Mouse (Mus musculus) MEL (cell line): ENCODE data around the gene Tmc6.

Experiments used
- CHD1 ChIP-seq: IDR thresholded peaks from 2 replicates; pipeline ENCODE4 v1.6.1; 2012; ENCODE audit warnings: low read depth, mild to moderate bottlenecking, inconsistent platforms, low read length, improper control_type of control experiment
- CTCF ChIP-seq, 3 experiments: IDR thresholded peaks in 2 of 3; conservative IDR thresholded peaks in 1 of 3; 2 replicates each; pipeline ENCODE4 v1.5.1; 2011 to 2012; ENCODE audit warnings: low read length in 3 of 3, low read depth in 2 of 3, mild to moderate bottlenecking in 2 of 3, improper control_type of control experiment in 1 of 3, inconsistent platforms in 1 of 3, mixed read lengths in 1 of 3, moderate library complexity in 1 of 3; ENCODE audit not compliant: control insufficient read depth in 1 of 3, insufficient read depth in 1 of 3, poor library complexity in 1 of 3, severe bottlenecking in 1 of 3
- EP300 ChIP-seq, 2 experiments: IDR thresholded peaks; 2 replicates each; pipeline ENCODE4 v1.6.1; 2011; ENCODE audit warnings: improper control_type of control experiment in 2 of 2, low read length in 2 of 2, low read depth in 1 of 2, mild to moderate bottlenecking in 1 of 2
- ETS1 ChIP-seq: IDR thresholded peaks from 2 replicates; pipeline ENCODE4 v1.6.1; 2012; ENCODE audit warnings: low read depth, mild to moderate bottlenecking, inconsistent platforms, low read length, improper control_type of control experiment, moderate library complexity
- GATA1 ChIP-seq: IDR thresholded peaks from 2 replicates; pipeline ENCODE4 v1.6.1; 2011; ENCODE audit warnings: low read depth, low read length, improper control_type of control experiment
- MEF2A ChIP-seq: IDR thresholded peaks from 2 replicates; pipeline ENCODE4 v1.6.1; 2014; ENCODE audit warnings: low read depth, mild to moderate bottlenecking, inconsistent platforms, low read length, improper control_type of control experiment; ENCODE audit not compliant: poor library complexity, insufficient replicate concordance, severe bottlenecking; ENCODE audit errors: extremely low read depth
- MXI1 ChIP-seq: IDR thresholded peaks from 2 replicates; pipeline ENCODE4 v1.6.1; 2011; ENCODE audit warnings: mild to moderate bottlenecking, low read depth, low read length, improper control_type of control experiment
- NELFE ChIP-seq: IDR thresholded peaks from 2 replicates; pipeline ENCODE4 v1.6.1; 2011; ENCODE audit warnings: low read depth, low read length, improper control_type of control experiment
- NRF1 ChIP-seq: IDR thresholded peaks from 2 replicates; pipeline ENCODE4 v1.6.1; 2014; ENCODE audit warnings: low read depth, mild to moderate bottlenecking, inconsistent platforms, low read length, improper control_type of control experiment, moderate library complexity; ENCODE audit not compliant: poor library complexity, insufficient read depth, severe bottlenecking
- POLR2A ChIP-seq, 2 experiments: IDR thresholded peaks; 2 replicates each; pipeline ENCODE4 v1.6.1; 2011 to 2012; ENCODE audit warnings: low read length in 2 of 2, mild to moderate bottlenecking in 2 of 2, control low read depth in 1 of 2, improper control_type of control experiment in 1 of 2, low read depth in 1 of 2, moderate library complexity in 1 of 2; ENCODE audit not compliant: control insufficient read depth in 1 of 2, insufficient read depth in 1 of 2, poor library complexity in 1 of 2
- POLR2AphosphoS2 ChIP-seq: IDR thresholded peaks from 2 replicates; pipeline ENCODE4 v1.6.1; 2011; ENCODE audit warnings: low read length, improper control_type of control experiment
- UBTF ChIP-seq: IDR thresholded peaks from 2 replicates; pipeline ENCODE4 v1.6.1; 2012; ENCODE audit warnings: low read depth, mild to moderate bottlenecking, inconsistent platforms, low read length, improper control_type of control experiment, moderate library complexity, borderline replicate concordance; ENCODE audit not compliant: insufficient read depth
- ZKSCAN1 ChIP-seq: IDR thresholded peaks from 2 replicates; pipeline ENCODE4 v1.6.1; 2012; ENCODE audit warnings: low read depth, mild to moderate bottlenecking, inconsistent platforms, low read length, improper control_type of control experiment, moderate library complexity
- ZNF384 ChIP-seq: IDR thresholded peaks from 2 replicates; pipeline ENCODE4 v1.6.1; 2012; ENCODE audit warnings: low read depth, mild to moderate bottlenecking, inconsistent platforms, low read length, improper control_type of control experiment

DNA sequence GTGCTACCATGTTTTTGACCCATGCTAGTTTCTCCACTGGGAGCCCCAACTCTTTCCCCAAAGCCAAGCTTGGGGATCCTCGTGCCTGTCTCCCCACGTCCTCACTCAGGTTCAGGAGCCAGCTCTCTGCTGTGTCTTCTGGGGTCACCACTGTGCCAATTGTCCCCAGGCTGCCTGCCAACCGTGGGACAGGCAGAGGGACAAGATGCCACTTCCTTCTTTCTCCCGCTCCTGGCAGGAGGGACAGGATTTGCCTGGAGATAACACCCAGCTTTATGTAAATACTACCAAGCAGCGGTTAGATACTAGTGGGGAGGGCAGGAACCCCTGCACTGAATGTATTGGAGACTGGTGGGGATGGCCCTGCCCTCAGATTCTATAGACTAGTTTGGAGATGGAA lies 31.9 kb upstream of the Tmc6 start:
- TF ChIP-seq ETS1 (no peak), CTCF (IDR thresholded peaks at IDR 0.05 in 2 of 3, conservative IDR thresholded peaks at IDR 0.05 in 1 of 3; ENCODE audit: control insufficient read depth in 1 of 3, insufficient read depth in 1 of 3, low read depth in 2 of 3, low read length in 3 of 3, poor library complexity in 1 of 3, severe bottlenecking in 1 of 3) (no peak), NELFE (no peak), ZKSCAN1 (no peak), POLR2A (IDR thresholded peaks at IDR 0.05; ENCODE audit: control insufficient read depth in 1 of 2, insufficient read depth in 1 of 2, low read depth in 1 of 2, low read length in 2 of 2, poor library complexity in 1 of 2) (no peak), MEF2A (no peak), MXI1 (no peak), ZNF384 (no peak), UBTF (no peak), NRF1 (no peak), CHD1 (no peak), EP300 (IDR thresholded peaks at IDR 0.05; ENCODE audit: low read depth in 1 of 2, low read length in 2 of 2) (no peak), GATA1 (no peak), POLR2AphosphoS2 (no peak; the same call in 1 of the 2 replicates)
